Mouse (Mus musculus) layer of hippocampus, postnatal 36 days (tissue): Measurements from ENCODE around the gene Urad. TPM values are rescaled to one million over a fixed set of nuclear protein-coding genes. Genes with fewer than 3 reads are reported as not detected.

Experiments used
- DNase-seq, 2 experiments: peaks; one replicate each; pipeline ENCODE4 v3.0.0; 2022
- microRNA-seq, 2 experiments: library from miRNA; unstranded; fragments of <30 nt; microRNA quantifications; one replicate each; pipeline ENCODE4 v1.2.0; 2021
- total RNA-seq, 2 experiments: library from RNA; stranded (reverse); gene quantifications; 2 replicates each; pipeline ENCODE4 v1.2.3; 2021

Urad gene
- total RNA-seq, 2 experiments from 2014 or later = not detected

DNA sequence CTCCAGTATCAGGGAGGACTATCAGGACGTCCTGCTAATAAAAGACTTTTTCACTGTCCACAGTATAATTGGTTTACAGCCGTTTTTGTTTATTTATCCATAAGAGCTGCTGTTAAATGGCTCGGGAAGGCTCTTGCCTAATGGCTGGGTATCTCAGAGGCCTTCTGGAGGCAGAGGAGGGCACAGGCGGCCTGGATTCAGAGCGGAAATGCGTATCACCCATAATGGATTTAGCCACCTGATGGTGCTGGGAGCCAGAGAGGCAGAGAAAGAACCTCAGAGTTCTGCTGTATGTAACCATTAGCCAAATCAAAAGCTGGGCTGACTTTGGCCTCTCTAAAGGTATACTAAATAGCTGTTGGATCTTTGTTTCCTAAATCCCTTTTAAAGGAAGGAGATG, 54.8 kb downstream of the Urad start:
- no peak for DNase-seq

Small RNA genes within 50 kb of the gene (microRNA-seq; reads per million reads assigned to microRNA genes)
- 0.60 to 1.3 reads per million in 2 experiments for gene Mir7k

Other genes with a start within 250 kb of the Urad start
- gene Lnx2, start 245.9 kb downstream of the Urad start, total RNA-seq = 1 to 10 TPM; 5.6 to 6.2 TPM
- 10 to 100 TPM; 64.7 to 68.5 TPM for gene Polr1d, start 245.4 kb downstream of the Urad start, total RNA-seq
- under 1 TPM; 0.56 to 0.57 TPM for gene Gsx1, start 133.7 kb downstream of the Urad start, total RNA-seq
- gene Pdx1, start 52.5 kb downstream of the Urad start, total RNA-seq = not detected
- gene Cdx2, start 15.2 kb downstream of the Urad start, total RNA-seq = not detected
- 1 to 10 TPM; 8.5 to 9.8 TPM for gene Flt3, start 78.0 kb upstream of the Urad start, total RNA-seq
- gene Pan3, start 107.7 kb upstream of the Urad start, total RNA-seq = 100 to 1,000 TPM in 1 of 2 experiments, 10 to 100 TPM in 1; 82.4 to 118 TPM